Mouse (Mus musculus): ENCODE results near the gene Prrt2. TPM values are rescaled to one million over a fixed set of nuclear protein-coding genes. Genes with fewer than 3 reads are reported as not detected.

The Prrt2 gene
- polyA plus RNA-seq, 1 experiment from 2014 or later = 71.4 TPM

- WGBS = 81% methylated on average over 17 of the region's 17 CpGs
- no peaks in the 10 kb centered on the region for H3K27me3 ChIP-seq (replicated peaks; ENCODE audit: control insufficient read depth, insufficient read depth, low read length)
- H3K27ac ChIP-seq (ENCODE audit: low read depth, low read length) = peak overlapping the region; percentile 54; the same call in 1 of the 2 replicates
- H3K9ac ChIP-seq (ENCODE audit: low read depth, low read length) = no peak overlapping the region
- no peak for ATAC-seq
- H3K9me3 ChIP-seq (ENCODE audit: control insufficient read depth, low read length) = no peaks in the 10 kb centered on the region
- H3K4me2 ChIP-seq (ENCODE audit: low read length) = no peak overlapping the region
- peaks cover 6% of the 10 kb centered on the region for H3K4me1 ChIP-seq (ENCODE audit: control insufficient read depth, insufficient read depth, low read depth, low read length)
- H3K4me3 ChIP-seq (ENCODE audit: low read length) = no peak overlapping the region
- no peaks in the 10 kb centered on the region for H3K36me3 ChIP-seq (ENCODE audit: control insufficient read depth, insufficient read depth, low read length)
These were observed 11.5 kb downstream of the Prrt2 start for GRCm38 (mm10) chr7:127009307-127010085.

DNA sequence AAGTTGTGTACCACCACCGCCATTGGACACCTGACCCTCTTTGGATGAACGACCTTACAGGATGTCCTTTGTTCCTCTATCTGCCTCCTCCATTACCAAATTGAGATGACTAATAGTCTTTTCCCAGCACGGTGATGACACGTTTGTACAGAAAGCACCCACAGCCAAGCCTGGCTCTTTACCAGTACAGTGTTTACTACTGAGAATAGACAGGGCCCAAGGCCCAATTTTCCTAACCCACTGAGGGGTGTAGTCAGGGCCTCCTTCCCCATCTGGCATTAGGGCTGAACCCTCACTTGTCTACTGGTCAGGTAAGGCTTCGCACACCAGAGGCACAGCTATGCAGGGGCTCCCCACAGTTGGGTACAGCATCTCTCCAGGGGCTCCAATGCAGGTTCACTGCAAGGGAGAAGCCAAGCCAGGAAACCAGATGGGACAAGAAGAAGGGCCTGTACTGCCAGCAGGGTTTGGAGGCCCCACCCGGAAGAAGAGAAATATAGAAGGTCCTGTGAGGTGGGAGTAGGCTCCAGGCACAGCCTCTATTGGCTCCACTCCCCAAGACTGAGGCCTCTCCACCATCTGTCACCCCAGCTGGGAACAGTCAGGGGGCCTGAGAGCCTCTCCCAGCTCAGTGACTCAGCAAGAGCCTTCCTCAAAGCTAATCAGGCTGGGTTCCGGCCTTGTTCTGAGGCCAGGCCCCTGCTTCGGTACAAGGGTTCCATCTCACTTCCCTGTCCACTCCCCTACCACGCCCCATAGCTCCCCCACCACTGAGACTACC lies 12.6 kb downstream of the Prrt2 start:
- peak overlapping the region; percentile 54 for H3K27ac ChIP-seq (ENCODE audit: low read depth, low read length)
- no peak overlapping the region for H3K4me3 ChIP-seq (ENCODE audit: low read length)
- peak; percentile 82 for ATAC-seq
- no peak overlapping the region for H3K4me2 ChIP-seq (ENCODE audit: low read length)
- H3K9ac ChIP-seq (ENCODE audit: low read depth, low read length) = peak overlapping the region; percentile 10; the same call in 1 of the 2 replicates
- no peaks in the 10 kb centered on the region for H3K36me3 ChIP-seq (ENCODE audit: control insufficient read depth, insufficient read depth, low read length)
- no peaks in the 10 kb centered on the region; the same call in 1 of the 2 replicates for H3K4me1 ChIP-seq (ENCODE audit: control insufficient read depth, insufficient read depth, low read depth, low read length)
- 50% methylated on average over 9 of the region's 9 CpGs for WGBS
- H3K27me3 ChIP-seq (replicated peaks; ENCODE audit: control insufficient read depth, insufficient read depth, low read length) = no peaks in the 10 kb centered on the region
- H3K9me3 ChIP-seq (ENCODE audit: control insufficient read depth, low read length) = no peaks in the 10 kb centered on the region

DNA sequence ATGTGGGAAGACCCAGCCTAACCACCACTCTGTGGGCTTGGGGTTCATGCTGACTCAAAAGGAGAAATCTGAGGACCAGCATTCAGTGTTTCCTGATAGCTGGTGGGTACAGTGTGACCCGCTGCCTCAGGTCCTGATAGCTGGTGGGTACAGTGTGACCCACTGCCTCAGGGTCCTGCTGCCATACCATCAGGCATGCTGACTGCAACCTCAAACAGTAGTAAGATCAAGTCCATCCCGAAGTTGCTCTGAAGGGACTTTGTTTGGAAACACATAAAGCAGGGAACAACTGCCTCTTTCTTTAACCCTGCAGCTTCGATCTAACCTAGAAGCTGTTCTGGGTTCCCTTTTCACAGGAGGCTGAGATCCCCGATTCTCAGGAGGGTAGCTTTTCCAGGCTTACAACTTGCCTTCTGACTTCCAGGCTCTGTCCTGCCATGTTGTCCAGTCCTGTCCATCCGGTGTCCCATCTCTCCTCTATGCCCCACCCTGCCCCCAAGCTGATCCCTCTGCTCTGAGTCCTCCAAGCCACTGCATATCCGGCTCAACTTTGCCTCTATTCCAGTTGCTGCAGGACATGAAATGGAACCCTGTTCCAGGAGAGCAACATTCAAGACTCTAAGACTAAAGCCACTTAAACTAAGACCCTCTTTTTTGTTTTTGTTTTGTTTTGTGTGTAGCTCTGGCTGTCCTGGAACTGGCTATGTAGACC lies 13.5 kb downstream of the Prrt2 start:
- 88% methylated on average over 6 of the region's 6 CpGs for WGBS
- no peak for ATAC-seq
- Histone ChIP-seq H3K9ac (ENCODE audit: low read depth, low read length) (no peak overlapping the region), H3K27me3 (replicated peaks; ENCODE audit: control insufficient read depth, insufficient read depth, low read length) (no peaks in the 10 kb centered on the region), H3K4me2 (ENCODE audit: low read length) (no peak overlapping the region), H3K4me1 (ENCODE audit: control insufficient read depth, insufficient read depth, low read depth, low read length) (no peaks in the 10 kb centered on the region; the same call in 1 of the 2 replicates), H3K27ac (ENCODE audit: low read depth, low read length) (no peak overlapping the region), H3K9me3 (ENCODE audit: control insufficient read depth, low read length) (no peaks in the 10 kb centered on the region), H3K36me3 (ENCODE audit: control insufficient read depth, insufficient read depth, low read length) (no peaks in the 10 kb centered on the region), H3K4me3 (ENCODE audit: low read length) (no peak overlapping the region)

- 93% methylated on average over 4 of the region's 4 CpGs for WGBS
- Histone ChIP-seq H3K36me3 (ENCODE audit: control insufficient read depth, insufficient read depth, low read length) (no peaks in the 10 kb centered on the region), H3K9ac (ENCODE audit: low read depth, low read length) (no peak overlapping the region), H3K4me1 (ENCODE audit: control insufficient read depth, insufficient read depth, low read depth, low read length) (no peaks in the 10 kb centered on the region; the same call in 1 of the 2 replicates), H3K4me2 (ENCODE audit: low read length) (no peak overlapping the region), H3K27me3 (replicated peaks; ENCODE audit: control insufficient read depth, insufficient read depth, low read length) (no peaks in the 10 kb centered on the region), H3K4me3 (ENCODE audit: low read length) (no peak overlapping the region), H3K27ac (ENCODE audit: low read depth, low read length) (no peak overlapping the region), H3K9me3 (ENCODE audit: control insufficient read depth, low read length) (no peaks in the 10 kb centered on the region)
- no peak for ATAC-seq
These were observed 16.7 kb downstream of the Prrt2 start for GRCm38 (mm10) chr7:127004122-127004875.

DNA sequence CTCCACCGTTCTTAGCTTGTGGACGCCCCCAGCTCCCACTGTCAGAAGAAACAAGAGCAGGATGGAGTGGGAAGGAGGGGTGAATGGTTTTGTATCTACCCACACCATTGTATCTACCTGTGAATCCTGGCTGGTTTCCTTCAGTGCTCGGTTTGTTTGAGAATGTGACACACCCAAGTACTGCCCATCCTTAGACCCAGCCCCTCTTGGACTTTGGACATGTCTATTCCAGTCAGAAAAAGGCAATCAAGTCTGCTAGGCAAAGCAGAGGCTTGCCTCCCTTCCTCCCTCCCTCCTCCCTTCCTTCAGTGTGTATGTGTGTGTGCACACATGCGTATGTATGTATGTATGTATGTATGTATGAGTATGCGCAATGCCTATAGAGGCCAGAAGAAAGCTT lies 17.4 kb downstream of the Prrt2 start:
- WGBS = 86% methylated on average over 5 of the region's 5 CpGs
- Histone ChIP-seq H3K4me3 (ENCODE audit: low read length) (no peak overlapping the region), H3K4me1 (ENCODE audit: control insufficient read depth, insufficient read depth, low read depth, low read length) (no peaks in the 10 kb centered on the region; the same call in 1 of the 2 replicates), H3K36me3 (ENCODE audit: control insufficient read depth, insufficient read depth, low read length) (no peaks in the 10 kb centered on the region), H3K9ac (ENCODE audit: low read depth, low read length) (no peak overlapping the region), H3K4me2 (ENCODE audit: low read length) (no peak overlapping the region), H3K9me3 (ENCODE audit: control insufficient read depth, low read length) (no peaks in the 10 kb centered on the region), H3K27ac (ENCODE audit: low read depth, low read length) (no peak overlapping the region), H3K27me3 (replicated peaks; ENCODE audit: control insufficient read depth, insufficient read depth, low read length) (no peaks in the 10 kb centered on the region)
- no peak for ATAC-seq

GRCm38 (mm10) chr7:126999568-126999967 lies 21.4 kb downstream of the Prrt2 start:
- H3K4me3 ChIP-seq (ENCODE audit: low read length) = no peak overlapping the region
- 84% methylated on average over 10 of the region's 10 CpGs for WGBS
- no peak overlapping the region for H3K27ac ChIP-seq (ENCODE audit: low read depth, low read length)
- no peak for ATAC-seq
- no peaks in the 10 kb centered on the region for H3K4me1 ChIP-seq (ENCODE audit: control insufficient read depth, insufficient read depth, low read depth, low read length)
- H3K36me3 ChIP-seq (ENCODE audit: control insufficient read depth, insufficient read depth, low read length) = no peaks in the 10 kb centered on the region
- no peak overlapping the region for H3K9ac ChIP-seq (ENCODE audit: low read depth, low read length)
- no peaks in the 10 kb centered on the region for H3K27me3 ChIP-seq (replicated peaks; ENCODE audit: control insufficient read depth, insufficient read depth, low read length)
- no peaks in the 10 kb centered on the region for H3K9me3 ChIP-seq (ENCODE audit: control insufficient read depth, low read length)
- H3K4me2 ChIP-seq (ENCODE audit: low read length) = no peak overlapping the region

DNA sequence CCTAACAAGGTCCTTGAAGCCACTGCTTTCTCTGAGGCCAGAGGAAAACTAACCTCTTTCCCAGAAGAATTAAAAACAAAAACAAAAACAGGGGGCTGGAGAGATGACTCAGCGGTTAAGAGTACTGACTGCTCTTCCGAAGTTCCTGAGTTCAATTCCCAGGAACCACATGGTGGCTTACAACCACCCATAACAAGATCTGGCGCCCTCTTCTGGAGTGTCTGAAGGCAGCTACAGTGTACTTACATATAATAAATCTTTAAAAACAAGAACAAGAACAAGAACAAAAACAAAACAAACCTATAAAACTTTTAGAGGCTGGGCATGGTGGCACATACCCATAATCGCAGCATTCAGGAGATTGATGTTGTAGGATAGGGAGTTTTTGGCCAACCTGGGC lies 24.6 kb downstream of the Prrt2 start:
- 85% methylated on average over 4 of the region's 4 CpGs for WGBS

DNA sequence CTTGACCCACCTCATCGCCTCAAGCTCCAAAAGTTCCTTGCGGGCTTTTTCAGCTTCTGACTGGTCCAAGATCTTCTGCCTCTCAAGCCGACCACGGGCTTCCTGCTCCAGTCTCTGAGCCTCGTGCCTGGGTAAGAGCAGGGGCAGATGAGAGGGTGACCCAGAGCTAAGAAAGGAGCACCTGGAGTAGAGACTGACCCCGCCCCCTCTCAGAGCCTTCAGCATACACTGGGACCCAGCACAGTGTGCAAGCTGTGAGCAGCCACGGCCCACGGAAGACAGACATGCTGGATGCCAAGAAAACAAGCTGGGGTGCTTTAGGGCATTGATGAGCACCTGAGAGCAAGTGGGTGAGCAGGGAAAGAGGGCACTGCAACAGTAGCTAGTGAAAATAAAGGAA lies 32.2 kb downstream of the Prrt2 start:
- no peak overlapping the region for H3K4me3 ChIP-seq (ENCODE audit: low read length)
- 78% methylated on average over 8 of the region's 8 CpGs for WGBS
- no peaks in the 10 kb centered on the region for H3K9me3 ChIP-seq (ENCODE audit: control insufficient read depth, low read length)
- no peaks in the 10 kb centered on the region for H3K4me1 ChIP-seq (ENCODE audit: control insufficient read depth, insufficient read depth, low read depth, low read length)
- no peak overlapping the region for H3K4me2 ChIP-seq (ENCODE audit: low read length)
- H3K27ac ChIP-seq (ENCODE audit: low read depth, low read length) = no peak overlapping the region
- no peak for ATAC-seq
- H3K9ac ChIP-seq (ENCODE audit: low read depth, low read length) = no peak overlapping the region
- H3K27me3 ChIP-seq (replicated peaks; ENCODE audit: control insufficient read depth, insufficient read depth, low read length) = no peaks in the 10 kb centered on the region
- H3K36me3 ChIP-seq (ENCODE audit: control insufficient read depth, insufficient read depth, low read length) = no peaks in the 10 kb centered on the region

More for the DNA sequence above, 24.6 kb downstream of the Prrt2 start:
- Histone ChIP-seq H3K4me2 (ENCODE audit: low read length) (no peak overlapping the region), H3K27me3 (replicated peaks; ENCODE audit: control insufficient read depth, insufficient read depth, low read length) (no peaks in the 10 kb centered on the region), H3K4me1 (ENCODE audit: control insufficient read depth, insufficient read depth, low read depth, low read length) (no peaks in the 10 kb centered on the region), H3K9ac (ENCODE audit: low read depth, low read length) (no peak overlapping the region), H3K4me3 (ENCODE audit: low read length) (no peak overlapping the region), H3K9me3 (ENCODE audit: control insufficient read depth, low read length) (no peaks in the 10 kb centered on the region), H3K27ac (ENCODE audit: low read depth, low read length) (no peak overlapping the region), H3K36me3 (ENCODE audit: control insufficient read depth, insufficient read depth, low read length) (no peaks in the 10 kb centered on the region)
- ATAC-seq = no peak

All from hindbrain, embryonic 16.5 days (tissue).